Mouse (Mus musculus) stomach, embryonic 15.5 days (tissue): ENCODE results near the gene Jazf1. TPM values are rescaled to one million over a fixed set of nuclear protein-coding genes. Genes with fewer than 3 reads are reported as not detected.

Experiments
- ATAC-seq: fragments of 200-750 bp; cut with Nextera tagmentation; 2 replicates; pipeline ENCODE4 v1.8.0; 2017; ENCODE audit warnings: low read depth, moderate number of reproducible peaks, moderate TSS enrichment; ENCODE audit not compliant: insufficient read depth, low FRiP score
- H3K27ac ChIP-seq: fragments of 300-500 bp; sonication (generic); 2 replicates; pipeline ENCODE4 v1.5.1; 2015; ENCODE audit warnings: mild to moderate bottlenecking, inconsistent platforms
- H3K27me3 ChIP-seq: fragments of 300-500 bp; sonication (generic); replicated peaks from 2 replicates; pipeline ENCODE4 v1.6.1; 2015; ENCODE audit warnings: inconsistent platforms
- H3K36me3 ChIP-seq: fragments of 300-500 bp; sonication (generic); 2 replicates; pipeline ENCODE4 v1.6.1; 2015; ENCODE audit warnings: inconsistent platforms
- H3K4me1 ChIP-seq: fragments of 300-500 bp; sonication (generic); 2 replicates; pipeline ENCODE4 v1.6.1; 2015; ENCODE audit warnings: inconsistent platforms
- H3K4me2 ChIP-seq: fragments of 300-500 bp; sonication (generic); 2 replicates; pipeline ENCODE4 v1.6.1; 2015; ENCODE audit warnings: mild to moderate bottlenecking, inconsistent platforms
- H3K4me3 ChIP-seq: fragments of 300-500 bp; sonication (generic); replicated peaks from 2 replicates; pipeline ENCODE4 v1.5.1; 2015; ENCODE audit warnings: inconsistent platforms
- H3K9ac ChIP-seq: fragments of 300-500 bp; sonication (generic); 2 replicates; pipeline ENCODE4 v1.6.1; 2015; ENCODE audit warnings: inconsistent platforms
- H3K9me3 ChIP-seq: fragments of 300-500 bp; sonication (generic); 2 replicates; pipeline ENCODE4 v1.6.1; 2016; ENCODE audit warnings: inconsistent platforms
- WGBS: fragments of 180-500 bp; shearing (Covaris S2); methylation state at CpG from one replicate; pipeline ENCODE4 v1.1.7; 2015; 5-methylcytosine and 5-hydroxymethylcytosine counted together
- polyA plus RNA-seq: library from polyadenylated mRNA; unstranded; fragments of >200 nt; fragmentation: Nextera tagmentation; extraction: Ambion mirVana; gene quantifications from 2 replicates; pipeline ENCODE4 v1.2.1, GENCODE M21; 2015

Gene Jazf1
- polyA plus RNA-seq, 1 experiment from 2014 or later = 7.0 TPM

- peaks cover 7% of the 10 kb centered on the region; the same call in 1 of the 2 replicates for H3K4me1 ChIP-seq
- no peak overlapping the region for H3K27ac ChIP-seq
- H3K4me2 ChIP-seq = no peak overlapping the region
- 62% methylated on average over 7 of the region's 7 CpGs for WGBS
- no peaks in the 10 kb centered on the region for H3K9me3 ChIP-seq
- no peak overlapping the region for H3K9ac ChIP-seq
- ATAC-seq = no peak
- H3K4me3 ChIP-seq = no peak overlapping the region
- H3K36me3 ChIP-seq = no peaks in the 10 kb centered on the region
- no peaks in the 10 kb centered on the region for H3K27me3 ChIP-seq
Measured at GRCm38 (mm10) chr6:52951871-52952525, 116.4 kb downstream of the Jazf1 start.

- Histone ChIP-seq H3K27me3 (no peaks in the 10 kb centered on the region), H3K9me3 (no peaks in the 10 kb centered on the region), H3K27ac (no peak overlapping the region), H3K4me3 (no peak overlapping the region), H3K36me3 (no peaks in the 10 kb centered on the region), H3K4me2 (no peak overlapping the region), H3K4me1 (peaks cover 7% of the 10 kb centered on the region; the same call in 1 of the 2 replicates), H3K9ac (no peak overlapping the region)
- 69% methylated on average over 5 of the region's 5 CpGs for WGBS
- ATAC-seq = no peak
Measured at GRCm38 (mm10) chr6:52950371-52950770, 118.1 kb downstream of the Jazf1 start.

DNA sequence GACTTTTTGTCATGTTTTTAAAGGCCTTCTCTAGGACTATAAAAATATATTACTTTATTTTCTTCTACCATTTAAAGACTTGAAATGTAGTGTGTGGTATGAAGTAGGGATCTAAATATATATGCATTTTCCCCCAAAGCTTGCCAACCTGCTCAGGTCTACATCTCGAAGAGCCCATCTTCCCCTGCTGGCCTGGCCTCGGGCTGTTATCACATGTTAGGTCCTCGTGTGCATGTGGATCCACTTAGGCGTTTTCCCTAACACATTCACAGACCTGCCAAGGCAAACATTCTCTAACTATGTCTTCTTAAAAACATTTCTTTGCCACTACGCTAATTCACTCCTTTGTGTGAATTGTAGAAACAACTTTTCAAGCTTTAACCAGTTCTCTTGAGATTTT is 125.9 kb downstream of the Jazf1 start:
- no peak for ATAC-seq
- no peaks in the 10 kb centered on the region for H3K27me3 ChIP-seq
- H3K9me3 ChIP-seq = no peaks in the 10 kb centered on the region
- no peaks in the 10 kb centered on the region for H3K36me3 ChIP-seq
- WGBS = 70% methylated on average over 5 of the region's 5 CpGs
- H3K4me3 ChIP-seq = no peak overlapping the region
- no peak overlapping the region for H3K9ac ChIP-seq
- H3K4me2 ChIP-seq = no peak overlapping the region
- no peak overlapping the region for H3K27ac ChIP-seq
- no peaks in the 10 kb centered on the region for H3K4me1 ChIP-seq

DNA sequence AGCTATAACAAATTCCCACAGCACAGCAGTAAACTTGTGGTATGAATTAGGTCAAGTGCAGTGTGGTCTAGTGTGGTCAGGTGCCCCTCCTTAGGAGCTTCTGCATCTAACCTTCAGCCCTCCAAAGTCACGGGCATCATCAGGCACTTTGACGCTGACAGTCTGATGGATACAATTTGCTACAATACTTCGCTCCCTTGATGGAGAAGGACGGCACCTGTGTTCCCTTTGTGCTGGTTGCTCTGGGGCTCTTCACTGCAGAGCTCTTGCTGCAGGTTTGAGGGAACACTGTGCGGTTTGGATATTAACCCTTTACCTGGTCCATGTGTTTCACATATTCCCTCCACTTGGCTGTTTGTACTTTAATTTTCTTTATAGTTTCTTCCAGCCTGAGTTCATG is 126.3 kb downstream of the Jazf1 start:
- Histone ChIP-seq H3K4me1 (no peaks in the 10 kb centered on the region), H3K27me3 (no peaks in the 10 kb centered on the region), H3K9me3 (no peaks in the 10 kb centered on the region), H3K27ac (no peak overlapping the region), H3K4me2 (no peak overlapping the region), H3K9ac (no peak overlapping the region), H3K4me3 (no peak overlapping the region), H3K36me3 (no peaks in the 10 kb centered on the region)
- WGBS = 75% methylated on average over 5 of the region's 5 CpGs
- ATAC-seq = no peak

DNA sequence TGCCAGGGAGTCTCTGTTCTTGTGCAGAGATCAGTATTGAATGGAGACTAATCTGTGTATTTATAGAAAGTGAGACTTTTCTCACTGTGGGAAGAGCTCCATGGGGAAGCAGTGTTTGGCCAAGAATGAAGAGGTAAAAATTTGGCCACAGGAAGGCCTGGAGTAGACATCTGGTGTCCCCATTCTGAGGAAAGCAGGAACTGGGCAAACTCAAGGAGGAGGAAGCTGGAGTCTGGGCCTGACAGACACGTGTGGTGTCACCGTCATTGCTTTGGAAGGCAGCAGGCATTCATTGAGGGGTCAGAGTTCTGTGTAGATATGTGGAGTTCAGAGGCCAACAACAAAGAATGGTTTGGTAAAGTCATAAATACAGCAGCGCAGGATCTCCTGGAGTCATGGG is 130.5 kb downstream of the Jazf1 start:
- Histone ChIP-seq H3K4me3 (no peak overlapping the region), H3K4me2 (no peak overlapping the region), H3K4me1 (no peaks in the 10 kb centered on the region; the same call in 1 of the 2 replicates), H3K9me3 (no peaks in the 10 kb centered on the region), H3K27me3 (no peaks in the 10 kb centered on the region), H3K27ac (0 out of 2 replicates have a peak overlapping the region, but pooled peaks have one; percentile 13), H3K36me3 (no peaks in the 10 kb centered on the region), H3K9ac (no peak overlapping the region)
- no peak for ATAC-seq
- 73% methylated on average over 3 of the region's 3 CpGs for WGBS

- H3K4me1 ChIP-seq = no peaks in the 10 kb centered on the region; the same call in 1 of the 2 replicates
- no peak for ATAC-seq
- no peak overlapping the region for H3K4me3 ChIP-seq
- H3K36me3 ChIP-seq = no peaks in the 10 kb centered on the region
- peak overlapping the region; percentile 11; the same call in 1 of the 2 replicates for H3K27ac ChIP-seq
- no peak overlapping the region for H3K9ac ChIP-seq
- H3K4me2 ChIP-seq = no peak overlapping the region
- WGBS = 47% methylated on average over 10 of the region's 10 CpGs
- no peaks in the 10 kb centered on the region for H3K9me3 ChIP-seq
- no peaks in the 10 kb centered on the region for H3K27me3 ChIP-seq
Measured at GRCm38 (mm10) chr6:52936995-52937394, 131.4 kb downstream of the Jazf1 start.

DNA sequence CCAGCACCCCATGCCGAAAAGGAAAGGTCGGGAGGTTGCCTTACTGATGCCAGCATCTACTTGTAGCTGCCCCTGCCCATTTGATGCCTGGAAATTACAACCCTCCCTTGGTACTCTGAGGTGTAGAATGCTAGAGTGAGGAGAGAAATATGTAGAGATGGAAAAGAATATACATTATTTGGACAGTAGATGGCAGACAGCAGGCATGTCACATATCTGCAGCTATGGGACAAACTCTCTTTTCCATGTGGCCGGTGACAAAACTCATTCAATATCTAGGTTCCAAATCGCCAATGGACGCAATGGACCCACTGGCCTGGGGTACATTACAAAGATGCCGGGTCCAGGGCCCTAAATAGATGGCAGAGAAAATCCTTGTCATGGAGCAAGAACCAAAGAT is 134.4 kb downstream of the Jazf1 start:
- Histone ChIP-seq H3K4me1 (no peaks in the 10 kb centered on the region; the same call in 1 of the 2 replicates), H3K9ac (no peak overlapping the region), H3K9me3 (no peaks in the 10 kb centered on the region), H3K36me3 (no peaks in the 10 kb centered on the region), H3K4me2 (no peak overlapping the region), H3K27ac (no peak overlapping the region), H3K4me3 (no peak overlapping the region), H3K27me3 (no peaks in the 10 kb centered on the region)
- ATAC-seq = no peak
- 81% methylated on average over 6 of the region's 6 CpGs for WGBS

- no peak for ATAC-seq
- Histone ChIP-seq H3K9me3 (no peaks in the 10 kb centered on the region), H3K4me3 (no peak overlapping the region), H3K4me1 (no peaks in the 10 kb centered on the region; the same call in 1 of the 2 replicates), H3K36me3 (no peaks in the 10 kb centered on the region), H3K27ac (peak overlapping the region; percentile 26; the same call in 1 of the 2 replicates), H3K4me2 (no peak overlapping the region), H3K27me3 (no peaks in the 10 kb centered on the region), H3K9ac (no peak overlapping the region)
- WGBS = 51% methylated on average over 7 of the region's 7 CpGs
Measured at GRCm38 (mm10) chr6:52932603-52933178, 135.7 kb downstream of the Jazf1 start.

- Histone ChIP-seq H3K4me3 (no peak overlapping the region), H3K4me1 (no peaks in the 10 kb centered on the region), H3K9ac (no peak overlapping the region), H3K4me2 (no peak overlapping the region), H3K36me3 (no peaks in the 10 kb centered on the region), H3K27me3 (no peaks in the 10 kb centered on the region), H3K27ac (no peak overlapping the region), H3K9me3 (no peaks in the 10 kb centered on the region)
- 76% methylated on average over 12 of the region's 12 CpGs for WGBS
- ATAC-seq = no peak
Measured at GRCm38 (mm10) chr6:52929358-52929757, 139.1 kb downstream of the Jazf1 start.

- no peaks in the 10 kb centered on the region for H3K36me3 ChIP-seq
- no peaks in the 10 kb centered on the region for H3K4me1 ChIP-seq
- ATAC-seq = no peak
- 74% methylated on average over 4 of the region's 4 CpGs for WGBS
- no peak overlapping the region for H3K4me3 ChIP-seq
- no peaks in the 10 kb centered on the region for H3K27me3 ChIP-seq
- no peak overlapping the region for H3K27ac ChIP-seq
- no peak overlapping the region for H3K4me2 ChIP-seq
- H3K9me3 ChIP-seq = no peaks in the 10 kb centered on the region
- H3K9ac ChIP-seq = no peak overlapping the region
Measured at GRCm38 (mm10) chr6:52926947-52927346, 141.5 kb downstream of the Jazf1 start.

DNA sequence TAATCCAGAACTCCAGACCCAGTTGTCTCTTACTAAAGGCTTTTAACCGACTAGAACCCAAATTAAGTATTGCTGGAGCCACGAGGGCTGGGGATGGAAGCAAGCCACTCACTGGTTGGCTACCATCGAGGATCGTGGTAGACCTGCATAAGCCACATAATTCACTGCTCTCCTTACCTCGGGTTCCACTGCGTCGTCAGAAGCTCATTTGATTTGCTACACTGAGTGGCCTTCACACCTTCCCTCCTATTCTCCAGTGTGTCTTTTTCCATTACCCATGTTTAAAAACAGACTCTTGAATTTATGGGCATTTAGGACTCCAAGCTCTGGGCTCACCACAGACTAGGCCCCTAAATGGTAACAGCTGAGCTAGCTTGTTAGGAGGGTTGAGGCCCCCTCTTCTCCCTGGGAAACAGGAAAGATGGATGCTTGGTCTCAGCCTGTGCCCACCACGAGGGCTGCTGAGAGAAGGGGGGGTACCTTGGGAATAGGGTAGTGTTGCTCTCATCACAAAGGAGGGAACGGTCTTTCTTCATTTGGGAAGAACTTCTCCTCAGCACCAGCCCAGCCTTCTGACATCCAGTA is 142.9 kb downstream of the Jazf1 start:
- Histone ChIP-seq H3K27ac (peak overlapping the region; percentile 63), H3K4me1 (no peaks in the 10 kb centered on the region), H3K4me2 (no peak overlapping the region), H3K9ac (no peak overlapping the region), H3K4me3 (no peak overlapping the region), H3K27me3 (no peaks in the 10 kb centered on the region), H3K9me3 (no peaks in the 10 kb centered on the region), H3K36me3 (no peaks in the 10 kb centered on the region)
- WGBS = 47% methylated on average over 9 of the region's 9 CpGs
- ATAC-seq = no peak

GRCm38 (mm10) chr6:52921248-52921647 is 147.2 kb downstream of the Jazf1 start:
- no peak overlapping the region for H3K4me2 ChIP-seq
- H3K27me3 ChIP-seq = no peaks in the 10 kb centered on the region
- H3K9ac ChIP-seq = no peak overlapping the region
- H3K4me1 ChIP-seq = no peaks in the 10 kb centered on the region
- 79% methylated on average over 6 of the region's 6 CpGs for WGBS
- no peaks in the 10 kb centered on the region for H3K9me3 ChIP-seq
- H3K36me3 ChIP-seq = no peaks in the 10 kb centered on the region
- H3K4me3 ChIP-seq = no peak overlapping the region
- H3K27ac ChIP-seq = no peak overlapping the region
- ATAC-seq = no peak
